Mouse (Mus musculus) CH12F3 (cell line): ENCODE measurements around the gene Usp15.
"Not testable (repeated sequence)": the region's sequence is repeated elsewhere in the genome, so short reads cannot be mapped to it uniquely, and the experiment has no call there.

Experiments
- in situ Hi-C: fragments of 300-500 bp; cut with MboI; formaldehyde crosslinking; loops from 2 replicates; pipeline ENCODE4 v1.14.3; 2020; ENCODE audit warnings: low sequenced_read_pairs

Gene Usp15

DNA sequence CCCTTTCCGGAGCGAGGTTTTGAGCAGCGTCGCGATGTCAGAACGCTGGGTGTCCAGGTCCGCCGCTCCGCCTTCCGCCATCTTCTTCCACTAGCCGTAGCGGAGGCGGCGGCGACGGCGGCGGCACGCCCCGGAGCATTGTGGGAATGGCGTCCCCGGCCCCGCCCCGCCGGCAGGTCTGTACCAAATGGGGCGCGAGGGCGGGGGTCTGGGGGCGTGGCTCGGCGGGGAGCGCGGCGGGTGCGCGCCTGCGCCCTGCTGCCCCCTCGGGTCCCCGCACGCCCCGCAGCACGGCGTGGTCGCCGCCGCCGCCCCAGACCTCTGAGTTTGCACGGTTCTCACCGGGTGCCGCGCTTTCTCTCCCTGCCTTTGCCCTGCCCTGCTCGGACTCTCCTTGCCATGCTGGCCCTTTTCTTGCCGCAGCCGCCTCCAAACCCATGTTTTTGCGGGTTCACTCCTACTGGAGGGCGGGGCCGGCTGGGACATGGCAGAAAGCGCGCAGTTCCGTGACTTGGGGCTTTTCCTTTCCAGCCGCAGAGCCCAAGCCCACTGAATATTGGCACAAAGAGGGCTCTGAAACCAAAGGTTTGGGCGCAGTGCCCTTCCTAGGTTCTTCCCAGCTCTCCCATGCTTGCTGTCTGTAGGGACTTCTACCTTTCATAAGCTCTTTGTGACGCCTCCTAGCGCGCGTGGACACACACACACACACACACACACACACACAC lies at the start of gene Usp15:
Gene Usp15 (minus strand): TSS at position 161 of the 725 bp plus-strand sequence.
- in situ Hi-C loops: no loop called here

GRCm38 (mm10) chr10:123229420-123229819 lies 32.6 kb upstream of the Usp15 start:
- in situ Hi-C loops: no loop called here

DNA sequence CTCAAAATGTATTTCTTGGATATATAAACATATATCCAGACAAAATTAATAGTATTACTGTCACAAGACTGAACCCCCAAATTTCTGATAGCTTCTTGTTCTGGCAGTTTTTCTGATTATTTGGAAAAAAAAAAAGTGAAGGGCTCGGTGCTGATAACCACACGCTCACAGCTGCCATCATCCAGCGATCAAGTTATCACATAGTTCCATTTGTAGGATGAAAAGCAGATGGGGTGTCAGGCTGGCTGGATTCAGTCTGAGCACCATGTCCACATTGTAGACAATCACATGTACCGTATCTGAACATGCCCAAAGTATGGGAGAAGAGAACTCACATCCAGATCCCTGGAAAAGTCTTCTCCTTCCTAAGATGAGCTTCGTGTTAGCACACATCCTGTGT lies 26.0 kb upstream of the Usp15 start:
- in situ Hi-C loops: no loop called here

DNA sequence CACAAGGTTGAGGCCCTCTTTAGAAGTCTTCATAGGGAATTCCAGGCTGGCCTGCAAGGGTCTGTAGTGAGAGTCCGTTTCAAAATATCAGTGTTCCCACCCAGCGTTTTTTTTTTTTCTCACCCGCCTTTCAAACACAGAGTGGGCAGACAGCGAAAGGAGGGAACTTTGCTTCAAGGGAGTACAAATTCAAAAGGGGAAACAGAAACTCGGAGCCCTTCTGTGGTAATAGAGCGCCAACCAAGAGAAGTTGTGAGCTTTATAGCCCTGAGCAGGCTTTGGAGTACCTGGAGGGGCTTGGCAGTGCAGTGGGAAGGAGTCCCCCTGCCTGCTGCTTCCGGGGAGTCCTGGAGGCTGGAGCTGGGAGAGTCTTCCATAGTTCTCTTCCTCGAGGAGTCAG lies 12.7 kb upstream of the Usp15 start:
- in situ Hi-C loops: no loop called here

GRCm38 (mm10) chr10:123208336-123208735 lies 11.5 kb upstream of the Usp15 start:
- in situ Hi-C loops: no loop called here

DNA sequence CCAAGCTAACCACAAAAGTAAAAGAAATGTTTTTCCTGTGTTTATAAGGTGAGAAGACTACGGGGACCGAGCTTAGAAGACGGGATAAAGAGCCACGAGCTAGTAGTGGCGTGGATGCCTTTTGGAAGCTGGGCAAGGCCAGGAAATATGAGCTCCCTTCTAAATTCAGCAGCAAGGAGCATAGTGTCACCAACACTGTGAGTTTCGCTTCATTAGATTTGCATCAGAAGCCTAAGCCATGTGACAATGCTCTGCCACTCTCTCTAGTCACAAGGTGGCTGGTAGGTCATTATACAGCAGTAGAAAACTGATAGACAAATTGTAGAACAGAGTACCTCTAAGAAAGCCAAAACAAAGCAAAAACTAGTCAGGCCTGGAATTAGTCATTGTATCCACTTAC lies 9.3 kb upstream of the Usp15 start:
- in situ Hi-C loops: no loop called here

DNA sequence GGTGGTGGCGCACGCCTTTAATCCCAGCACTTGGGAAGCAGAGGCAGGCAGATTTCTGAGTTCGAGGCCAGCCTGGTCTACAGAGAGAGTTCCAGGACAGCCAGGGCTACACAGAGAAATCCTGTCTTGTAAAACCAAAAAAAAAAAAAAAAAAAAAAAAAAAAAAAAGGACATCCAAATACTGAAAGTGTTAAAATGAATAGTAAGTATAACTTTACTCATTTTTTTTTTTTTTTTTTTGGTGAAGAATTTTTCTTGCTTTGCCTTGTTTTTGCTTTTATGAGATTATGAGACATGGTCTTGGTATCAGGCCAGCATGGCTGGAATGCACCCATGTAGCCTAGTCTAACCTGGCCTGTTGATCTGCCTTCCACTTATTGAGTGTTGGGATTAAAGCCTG lies 8.6 kb upstream of the Usp15 start:
- in situ Hi-C loops: not testable (repeated sequence)

DNA sequence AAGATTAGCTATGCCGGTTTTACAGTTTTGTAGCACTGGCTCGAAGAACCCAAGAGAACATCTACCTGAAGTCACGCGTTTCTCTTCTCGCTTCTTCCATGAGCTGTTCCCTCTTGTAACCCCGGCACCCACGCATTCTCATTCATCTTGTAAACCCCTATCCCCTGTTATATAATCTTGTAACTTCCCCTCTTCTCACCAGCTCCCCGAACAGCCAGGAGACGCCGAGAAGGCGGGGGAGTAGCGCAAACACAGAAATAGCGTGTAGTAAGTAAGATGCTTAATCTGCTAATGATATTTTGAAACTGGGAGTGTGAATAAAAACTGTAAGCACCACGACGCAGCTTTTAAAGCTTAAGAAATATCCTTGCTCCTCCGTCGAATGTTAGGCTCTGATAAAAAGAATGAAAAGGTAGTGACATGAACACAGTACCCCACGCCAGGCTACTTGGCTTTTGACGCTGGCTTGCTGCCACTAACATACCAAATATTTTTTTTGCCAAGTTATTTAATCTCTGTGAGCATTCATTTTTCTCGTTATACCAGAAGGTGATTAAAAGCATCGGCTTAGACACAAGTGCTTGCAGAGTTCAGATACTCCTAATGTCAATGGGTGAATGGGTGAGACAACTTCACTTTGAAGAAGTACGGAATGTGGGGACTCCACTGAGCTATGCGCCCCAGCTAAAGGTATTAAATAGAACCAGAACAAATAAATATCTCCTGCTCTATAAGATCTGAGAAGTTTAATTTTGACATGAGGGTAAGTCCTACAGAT lies 5.4 kb upstream of the Usp15 start:
- in situ Hi-C loops: no loop called here

DNA sequence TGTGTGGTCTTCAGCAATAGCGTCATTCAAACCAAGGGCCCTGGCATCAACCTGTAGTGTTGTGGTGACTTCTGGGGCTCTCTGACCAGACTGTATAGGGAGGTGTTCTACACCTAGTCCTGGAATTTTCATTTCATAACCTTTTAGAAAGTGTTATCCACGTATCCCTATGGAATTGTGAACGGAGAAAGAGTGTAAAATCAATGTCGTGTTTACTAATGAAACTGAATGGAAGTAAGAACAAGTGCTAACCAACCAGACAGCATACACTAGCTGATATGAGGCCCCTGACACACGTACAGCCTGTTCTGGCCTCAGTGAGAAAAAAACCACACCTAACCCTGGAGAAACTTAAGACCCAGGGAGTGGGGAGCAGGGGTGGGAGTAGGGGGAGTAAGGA lies 4.6 kb upstream of the Usp15 start:
- in situ Hi-C loops: no loop called here

DNA sequence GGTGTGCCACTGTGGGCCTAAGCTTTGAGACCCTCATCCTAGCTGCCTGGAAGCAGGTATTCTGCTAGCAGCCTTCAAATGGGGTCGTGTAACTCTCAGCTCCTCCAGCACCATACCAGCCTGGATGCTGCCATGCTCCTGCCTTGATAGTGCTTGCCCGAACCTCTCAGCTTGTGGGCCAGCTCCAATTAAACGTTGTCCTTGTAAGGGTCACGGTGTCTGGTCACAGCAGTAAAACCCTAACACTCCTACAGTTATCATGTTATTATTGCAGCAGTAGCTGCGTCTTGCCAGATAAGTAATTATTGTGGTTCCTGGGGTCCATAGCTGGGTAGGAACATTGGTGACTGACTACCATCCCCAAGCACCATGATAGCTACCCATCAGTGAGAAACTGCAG lies 4.2 kb upstream of the Usp15 start:
- in situ Hi-C loops: no loop called here

- in situ Hi-C loops: no loop called here
These were observed 3.5 kb upstream of the Usp15 start for GRCm38 (mm10) chr10:123200320-123200659.

GRCm38 (mm10) chr10:123199615-123200319 lies 3.0 kb upstream of the Usp15 start:
- in situ Hi-C loops: no loop called here

DNA sequence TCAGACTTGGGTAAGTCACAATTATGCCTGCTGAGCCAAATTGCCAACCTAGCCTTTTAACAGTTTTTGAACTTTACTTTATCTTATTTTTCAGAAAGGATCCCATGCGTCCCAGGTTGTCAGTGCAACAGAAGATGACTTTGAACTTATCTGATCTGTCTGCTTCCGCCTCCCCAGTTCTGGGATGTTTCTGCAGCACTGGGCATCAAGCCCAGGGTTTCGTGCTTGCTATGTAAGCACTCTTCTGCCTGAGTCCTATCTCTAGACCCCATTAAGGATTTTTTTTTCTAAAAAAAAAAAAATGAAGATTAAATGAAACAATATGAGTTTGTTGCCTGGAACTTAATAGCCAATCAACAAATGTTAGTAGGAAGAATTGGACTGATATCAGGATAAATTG lies 2.3 kb upstream of the Usp15 start:
- in situ Hi-C loops: no loop called here

DNA sequence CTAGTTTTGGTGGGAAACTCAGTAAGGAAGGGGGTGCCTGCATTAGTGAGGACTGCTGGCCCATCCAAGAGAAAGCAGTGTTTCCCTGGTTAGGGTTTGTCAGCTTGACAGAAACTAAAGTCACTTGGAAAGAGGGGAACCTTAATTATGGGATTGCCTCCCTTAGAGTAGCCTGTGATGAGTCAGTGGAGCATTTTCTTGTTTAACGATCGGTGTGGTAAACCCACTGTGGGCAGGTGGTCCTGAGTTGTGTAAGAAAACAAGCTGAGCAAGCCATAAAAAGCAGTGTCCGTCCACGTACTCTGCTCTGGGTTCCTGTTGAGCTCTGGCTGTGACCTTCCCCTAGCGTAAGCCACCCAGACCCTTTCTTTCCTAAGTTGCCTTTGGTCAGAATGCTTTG lies 1.4 kb upstream of the Usp15 start:
- in situ Hi-C loops: no loop called here

GRCm38 (mm10) chr10:123195961-123196834 lies 597 bp downstream of the Usp15 start:
- in situ Hi-C loops: no loop called here

DNA sequence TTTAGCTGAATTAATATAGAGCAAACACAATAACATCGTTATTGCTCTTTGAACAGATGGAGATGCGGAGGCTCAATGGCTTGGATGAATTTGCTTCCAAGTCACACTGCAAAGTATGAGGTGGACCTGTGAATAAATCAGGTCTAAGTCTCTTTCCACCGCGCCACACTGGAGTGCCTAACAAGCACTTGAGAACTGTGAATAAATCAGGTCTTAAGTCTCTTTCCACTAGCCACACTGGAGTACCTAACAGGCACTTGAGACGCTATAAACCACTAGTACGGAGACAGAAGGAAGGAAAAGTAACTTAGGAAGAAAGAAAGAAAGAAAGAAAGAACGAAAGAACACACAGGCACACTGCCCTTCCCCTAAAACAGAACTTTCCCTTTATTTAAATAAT lies 1.3 kb downstream of the Usp15 start:
- in situ Hi-C loops: no loop called here

DNA sequence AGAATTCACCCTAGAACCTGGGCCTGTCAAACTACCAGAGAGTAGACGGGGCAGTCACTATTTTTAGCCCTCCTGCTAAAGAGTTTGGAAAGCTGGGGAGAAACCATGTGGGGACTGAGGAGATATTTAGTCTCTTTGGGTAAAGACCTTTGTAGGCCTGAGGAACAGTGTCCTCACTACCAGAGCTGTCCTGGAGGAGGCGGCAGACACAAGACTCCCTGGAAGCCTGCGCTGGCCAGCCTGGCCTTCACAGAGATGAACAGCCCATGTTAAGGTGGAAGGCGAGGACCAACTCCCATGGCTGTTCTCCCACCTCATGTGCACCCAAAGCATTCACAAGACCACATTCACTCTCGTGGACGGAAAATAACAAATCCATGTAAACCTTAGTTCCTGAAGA lies 5.8 kb downstream of the Usp15 start:
- in situ Hi-C loops: no loop called here

DNA sequence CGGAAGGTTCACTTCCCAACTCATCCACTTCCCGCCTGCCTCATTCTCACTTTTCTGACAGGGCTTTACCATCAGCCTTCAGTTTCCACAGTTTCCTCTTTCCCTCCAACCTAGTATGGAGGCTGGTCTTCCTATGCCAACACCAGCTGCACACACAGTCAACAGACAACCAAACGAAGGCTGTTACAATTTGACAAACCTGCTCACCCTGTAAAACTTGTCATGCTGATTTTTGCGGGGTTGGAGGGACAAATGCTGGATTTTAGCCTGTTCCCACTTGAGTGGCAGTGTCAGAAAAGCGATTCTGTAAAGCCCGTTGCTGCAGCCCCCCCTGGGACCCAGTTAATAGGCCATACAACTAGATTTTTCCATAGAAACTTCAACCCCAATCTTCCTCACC lies 9.5 kb downstream of the Usp15 start:
- in situ Hi-C loops: no loop called here

GRCm38 (mm10) chr10:123185907-123186306 lies 10.9 kb downstream of the Usp15 start:
- in situ Hi-C loops: no loop called here

GRCm38 (mm10) chr10:123183743-123184142 lies 13.1 kb downstream of the Usp15 start:
- in situ Hi-C loops: no loop called here

DNA sequence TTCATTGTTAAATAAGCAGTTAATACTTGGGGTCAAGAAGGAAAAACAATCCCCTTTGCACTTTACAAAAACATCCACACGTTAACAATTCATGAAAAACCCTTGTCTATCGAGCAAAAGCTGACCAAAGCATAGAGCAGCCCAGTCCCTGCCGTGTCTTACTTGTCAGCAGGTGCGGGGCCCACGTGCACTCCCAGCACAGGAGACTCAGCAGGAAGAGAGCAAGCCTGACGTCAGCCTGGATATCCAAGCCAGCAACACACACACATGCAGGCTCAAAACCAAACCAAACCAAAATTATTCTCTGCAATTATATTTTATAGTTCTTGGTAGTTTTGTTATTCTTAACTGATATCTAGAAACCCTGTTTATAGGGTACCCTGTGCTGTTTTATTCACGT lies 13.6 kb downstream of the Usp15 start:
- in situ Hi-C loops: no loop called here
